Mouse (Mus musculus) ovary, adult 10 weeks (tissue): Measurements from ENCODE around the gene Olfr117. TPM values are rescaled to one million over a fixed set of nuclear protein-coding genes. Genes with fewer than 3 reads are reported as not detected.

ENCODE experiments used
- polyA plus RNA-seq: library from polyadenylated mRNA; stranded (reverse); fragments of 350-450 nt; fragmentation: Illumina TruSeq; extraction: RNeasy Lipid Tissue Mini Kit (QIAGEN cat#74804); gene quantifications from one replicate; pipeline ENCODE4 v1.2.3, GENCODE M21; 2014

Gene Olfr117
- not detected for polyA plus RNA-seq

DNA sequence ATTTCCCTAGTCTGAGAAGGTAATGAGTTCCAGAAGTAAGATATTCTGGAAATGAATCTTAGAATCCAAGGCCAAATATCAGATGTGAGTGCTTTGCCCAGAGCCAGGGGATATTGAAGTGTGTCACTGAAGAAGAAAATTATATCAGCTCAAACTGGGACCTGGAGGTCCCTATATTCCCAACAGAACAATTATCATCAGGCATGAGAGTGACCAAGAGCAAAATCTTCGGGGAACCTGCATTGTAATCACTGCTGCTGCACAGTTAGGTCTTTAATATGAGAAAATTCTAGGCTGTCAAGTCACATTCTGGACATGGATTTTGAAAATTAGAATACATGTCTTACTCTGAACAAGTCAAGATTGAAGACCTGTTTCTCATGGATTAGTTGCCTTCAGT lies at the start of gene Olfr117:
Gene Olfr117, minus strand, starts transcription at position 101 of the 400 bp plus-strand sequence.

GRCm38 (mm10) chr17:37696264-37696663 lies 32.7 kb upstream of the Olfr117 start, which contains the start of gene Olfr119:
Gene Olfr119 (plus strand): TSS chr17:37696564.

DNA sequence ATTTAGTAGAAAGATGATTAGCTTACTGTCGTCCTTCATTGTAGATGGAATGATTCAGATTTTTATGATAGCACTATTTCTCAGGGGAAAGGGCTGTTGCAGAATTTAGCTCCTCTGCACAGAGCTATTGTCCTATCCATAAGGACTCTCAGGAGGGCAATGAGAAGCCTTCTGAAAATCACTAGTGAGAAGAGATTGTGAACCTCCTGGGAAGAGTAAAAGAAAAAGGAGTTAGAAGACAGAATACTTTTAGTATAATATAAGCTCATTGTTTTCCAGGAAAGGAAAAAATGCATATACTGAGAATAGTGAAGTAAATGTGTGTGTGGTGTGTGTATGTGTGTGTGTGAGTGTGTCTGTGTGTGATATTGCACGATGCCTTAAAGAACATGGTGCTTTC lies 3.1 kb upstream of the Olfr117 start, which contains the start of gene Olfr118:
Gene Olfr118, plus strand, starts transcription at position 301 of the 400 bp plus-strand sequence.

DNA sequence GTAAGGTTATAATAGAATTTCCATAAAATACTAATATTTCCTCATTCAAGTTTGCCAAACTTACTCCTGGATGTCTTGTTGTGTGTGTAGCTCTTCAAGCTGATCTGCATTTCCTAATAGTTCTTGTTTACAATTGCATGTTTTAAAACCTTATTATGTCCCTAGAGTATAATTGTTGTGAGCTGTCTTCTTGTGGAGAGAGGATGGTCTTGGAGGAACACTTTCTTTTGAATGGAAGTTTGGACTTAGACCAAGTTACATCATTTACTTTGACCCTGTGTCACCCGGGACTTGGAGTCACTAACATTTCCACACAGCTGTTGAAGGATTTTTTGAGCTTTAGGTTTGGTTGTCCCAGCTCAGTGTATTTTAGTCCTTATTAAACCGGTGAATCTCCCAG lies 36.6 kb downstream of the Olfr117 start, which contains the start of the genes Olfr115 and Olfr116:
Gene Olfr115, minus strand, starts transcription at position 101 of the 400 bp plus-strand sequence.
Gene Olfr116, minus strand, starts transcription at position 191 of the 400 bp plus-strand sequence.

Other genes with a start within 250 kb of the Olfr117 start
- gene Olfr108, start 218.3 kb downstream of the Olfr117 start, polyA plus RNA-seq, result not detected
- not detected for gene Olfr109, start 204.9 kb downstream of the Olfr117 start, polyA plus RNA-seq
- 1.7 TPM for gene H2-M2, start 180.2 kb downstream of the Olfr117 start, polyA plus RNA-seq
- gene Olfr110, start 171.3 kb downstream of the Olfr117 start, polyA plus RNA-seq, result not detected
- gene Olfr111, start 155.8 kb downstream of the Olfr117 start, polyA plus RNA-seq, result 0.34 TPM
- not detected for gene Olfr112, start 94.3 kb downstream of the Olfr117 start, polyA plus RNA-seq
- gene Olfr113, start 86.1 kb downstream of the Olfr117 start, polyA plus RNA-seq, result not detected
- not detected for gene Olfr114, start 71.0 kb downstream of the Olfr117 start, polyA plus RNA-seq
- gene Olfr115, start 36.7 kb downstream of the Olfr117 start, polyA plus RNA-seq, result not detected
- gene Olfr116, start 36.6 kb downstream of the Olfr117 start, polyA plus RNA-seq, result not detected
- gene Olfr118, start 3.2 kb upstream of the Olfr117 start, polyA plus RNA-seq, result not detected
- not detected for gene Olfr119, start 32.8 kb upstream of the Olfr117 start, polyA plus RNA-seq
- not detected for gene Olfr120, start 58.0 kb upstream of the Olfr117 start, polyA plus RNA-seq
- not detected for gene Olfr121, start 85.1 kb upstream of the Olfr117 start, polyA plus RNA-seq
- not detected for gene Olfr122, start 104.8 kb upstream of the Olfr117 start, polyA plus RNA-seq
- gene Olfr123, start 129.7 kb upstream of the Olfr117 start, polyA plus RNA-seq, result not detected
- not detected for gene Olfr124, start 136.1 kb upstream of the Olfr117 start, polyA plus RNA-seq
- gene Olfr125, start 169.2 kb upstream of the Olfr117 start, polyA plus RNA-seq, result not detected
- gene Olfr126, start 183.7 kb upstream of the Olfr117 start, polyA plus RNA-seq, result not detected
- not detected for gene Olfr127, start 236.7 kb upstream of the Olfr117 start, polyA plus RNA-seq